Comparison of ENCODE assay signal across 11 mouse cellular contexts in genomic region chr1:179928822-179929221, GRCm38 (mm10). TPM values are rescaled to one million over a fixed set of nuclear protein-coding genes. Genes with fewer than 3 reads are reported as not detected.
DNase-seq lines count a peak whose midpoint lies in the region; ATAC-seq and TF ChIP-seq lines count a peak whose summit lies in the region.
"Had no signal": no experiment of that assay in that cellular context is flagged by ENCODE, and none has a peak within 500 bp of the region (broad histone marks: within the 10 kb centered on the region; RNA-seq: fewer than 3 reads in every experiment).

No protein-coding gene starts in this region.

- intact Hi-C loops in heart, adult 2 months (cut with DNase I), result no loop called here

- 63% methylated on average over 7 of the region's 7 CpGs for WGBS in heart, adult 2 months
- 54% methylated on average over 7 of the region's 7 CpGs for WGBS in lung, embryonic 14.5 days

- no peak overlapping the region for H3K4me3 ChIP-seq in heart, adult 2 months
- H3K4me3 ChIP-seq in testis, adult 2 months (ENCODE audit: control insufficient read depth, low read depth, low read length), result no peak overlapping the region
- H3K4me3 ChIP-seq in lung, embryonic 14.5 days (ENCODE audit: low read depth, low read length), result no peak overlapping the region
- H3K4me3 ChIP-seq: embryonic facial prominence, embryonic 15.5 days had no signal

- no peaks in the 10 kb centered on the region for H3K36me3 ChIP-seq in heart, adult 2 months (ENCODE audit: control insufficient read depth, insufficient read depth, low read length)
- no peaks in the 10 kb centered on the region for H3K36me3 ChIP-seq in testis, adult 2 months (ENCODE audit: control insufficient read depth, insufficient read depth, low read length)
- no peaks in the 10 kb centered on the region for H3K36me3 ChIP-seq in lung, embryonic 14.5 days (ENCODE audit: insufficient read depth)
- H3K36me3 ChIP-seq: embryonic facial prominence, embryonic 15.5 days; G1E had no signal

- H3K79me2 ChIP-seq in heart, adult 2 months (replicated peaks; ENCODE audit: control insufficient read depth, insufficient read depth, low read length), result no peaks in the 10 kb centered on the region

- H3K4me2 ChIP-seq in lung, embryonic 14.5 days, result no peak overlapping the region
- H3K4me2 ChIP-seq: embryonic facial prominence, embryonic 15.5 days had no signal

- no peak for TF ChIP-seq POLR2A in heart, adult 2 months (IDR thresholded peaks at IDR 0.05; ENCODE audit: insufficient read depth, low read depth, low read length)
- no peak for TF ChIP-seq POLR2A in testis, adult 2 months (IDR thresholded peaks at IDR 0.05; ENCODE audit: control insufficient read depth, low read depth, low read length)

- no peak for TF ChIP-seq EP300 in heart, adult 2 months (IDR thresholded peaks at IDR 0.05; ENCODE audit: insufficient read depth, low read depth, low read length)

- no peak for DNase-seq in heart, adult 2 months
- DNase-seq in heart, adult 9 months (ENCODE audit: low spot score in 2 of 2), result no peak
- DNase-seq in testis, postnatal 14 days (ENCODE audit: low spot score), result no peak
- peak; percentile 33 for DNase-seq in lung, embryonic 14.5 days
- DNase-seq in right cerebral cortex, adult 18-20 months, result no peak
- no peak for DNase-seq in kidney, postnatal 25 days
- DNase-seq in cerebellum, postnatal 36 days, result no peak
- DNase-seq: kidney, adult 18-20 months had no signal

- ATAC-seq in lung, embryonic 14.5 days (ENCODE audit: insufficient read depth), result no peak

- TF ChIP-seq CTCF in heart, adult 2 months (IDR thresholded peaks at IDR 0.05), result peak; percentile 45
- peak; percentile 26; the same call in 1 of the 2 replicates for TF ChIP-seq CTCF in testis, adult 2 months (IDR thresholded peaks at IDR 0.05; ENCODE audit: control insufficient read depth, insufficient read depth, insufficient replicate concordance, low read depth, low read length)
- peak; percentile 60 for TF ChIP-seq CTCF in lung, embryonic 14.5 days (IDR thresholded peaks at IDR 0.05; ENCODE audit: low read depth)

- H3K9ac ChIP-seq in heart, adult 2 months (ENCODE audit: low read depth, low read length), result no peak overlapping the region
- no peak overlapping the region for H3K9ac ChIP-seq in lung, embryonic 14.5 days
- H3K9ac ChIP-seq: embryonic facial prominence, embryonic 15.5 days had no signal

- H3K4me1 ChIP-seq in heart, adult 2 months (ENCODE audit: control insufficient read depth, insufficient read depth, low read length), result no peaks in the 10 kb centered on the region
- no peaks in the 10 kb centered on the region for H3K4me1 ChIP-seq in testis, adult 2 months (ENCODE audit: control insufficient read depth, insufficient read depth, low read length)
- H3K4me1 ChIP-seq in lung, embryonic 14.5 days (ENCODE audit: insufficient read depth), result no peaks in the 10 kb centered on the region
- H3K4me1 ChIP-seq: embryonic facial prominence, embryonic 15.5 days had no signal

- no peaks in the 10 kb centered on the region for H3K9me3 ChIP-seq in lung, embryonic 14.5 days (ENCODE audit: low read depth, low read length)
- H3K9me3 ChIP-seq: embryonic facial prominence, embryonic 15.5 days; G1E had no signal

- H3K27ac ChIP-seq in heart, adult 2 months, result no peak overlapping the region
- no peak overlapping the region for H3K27ac ChIP-seq in testis, adult 2 months (ENCODE audit: control insufficient read depth, insufficient read depth, low read depth, low read length)
- H3K27ac ChIP-seq in lung, embryonic 14.5 days (ENCODE audit: low read depth), result no peak overlapping the region
- H3K27ac ChIP-seq: embryonic facial prominence, embryonic 15.5 days had no signal

- no peaks in the 10 kb centered on the region for H3K27me3 ChIP-seq in heart, adult 2 months (ENCODE audit: control insufficient read depth, insufficient read depth, low read length)
- H3K27me3 ChIP-seq in testis, adult 2 months (ENCODE audit: control insufficient read depth, insufficient read depth, low read length), result no peaks in the 10 kb centered on the region
- H3K27me3 ChIP-seq in lung, embryonic 14.5 days (ENCODE audit: insufficient read depth, low read length), result no peaks in the 10 kb centered on the region
- H3K27me3 ChIP-seq: embryonic facial prominence, embryonic 15.5 days had no signal

RNA-seq across cellular contexts. Expression of gene Cdc42bpa, which starts 31.4 kb away (rescaled TPM):
- 10 to 100 TPM; 40.8 to 41.5 TPM for total RNA-seq in heart, adult 2 months (2021)
- polyA plus RNA-seq in heart, adult 2 months (2012; rRNA removed), result 11.1 and 18.3 TPM in 2 replicates
- 8.3 and 9.1 TPM in 2 replicates for polyA plus RNA-seq in testis, adult 2 months (2012; rRNA removed)
- 14.9 and 15.4 TPM in 2 replicates for polyA plus RNA-seq in lung, embryonic 14.5 days (2014; fragmentation: Nextera tagmentation; extraction: Ambion mirVana)
